Mouse (Mus musculus): Measurements from ENCODE around the gene Cd2bp2.

- no peak for TF ChIP-seq CTCF (IDR thresholded peaks at IDR 0.05; ENCODE audit: borderline replicate concordance, control insufficient read depth, extremely low read depth, insufficient read depth, low read length, poor library complexity)
- TF ChIP-seq POLR2A (IDR thresholded peaks at IDR 0.05; ENCODE audit: control insufficient read depth, extremely low read depth, insufficient read depth, low read length, poor library complexity) = no peak
These were observed 15.1 kb downstream of the Cd2bp2 start for GRCm38 (mm10) chr7:127180783-127181182.

Data from thymus, adult 2 months (tissue).